Mouse (Mus musculus) C2C12 (cell line): ENCODE data around the gene Stambpl1.

Source experiments
- CEBPB ChIP-seq: IDR thresholded peaks from one replicate; pipeline ENCODE4 v1.6.1; 2011; ENCODE audit warnings: low read depth, mild to moderate bottlenecking, control low read depth, moderate library complexity
- CTCF ChIP-seq: IDR thresholded peaks from one replicate; pipeline ENCODE4 v1.5.1; 2011; ENCODE audit not compliant: control insufficient read depth, insufficient read depth, insufficient read length

- TF ChIP-seq CTCF = no peak
- no peak for TF ChIP-seq CEBPB
Measured at GRCm38 (mm10) chr19:34153263-34154144, 38.5 kb upstream of the Stambpl1 start.
